Mouse (Mus musculus): ENCODE measurements around the gene Lama5.
"Not testable (repeated sequence)": the region's sequence is repeated elsewhere in the genome, so short reads cannot be mapped to it uniquely, and the experiment has no call there.

Lama5 gene

DNA sequence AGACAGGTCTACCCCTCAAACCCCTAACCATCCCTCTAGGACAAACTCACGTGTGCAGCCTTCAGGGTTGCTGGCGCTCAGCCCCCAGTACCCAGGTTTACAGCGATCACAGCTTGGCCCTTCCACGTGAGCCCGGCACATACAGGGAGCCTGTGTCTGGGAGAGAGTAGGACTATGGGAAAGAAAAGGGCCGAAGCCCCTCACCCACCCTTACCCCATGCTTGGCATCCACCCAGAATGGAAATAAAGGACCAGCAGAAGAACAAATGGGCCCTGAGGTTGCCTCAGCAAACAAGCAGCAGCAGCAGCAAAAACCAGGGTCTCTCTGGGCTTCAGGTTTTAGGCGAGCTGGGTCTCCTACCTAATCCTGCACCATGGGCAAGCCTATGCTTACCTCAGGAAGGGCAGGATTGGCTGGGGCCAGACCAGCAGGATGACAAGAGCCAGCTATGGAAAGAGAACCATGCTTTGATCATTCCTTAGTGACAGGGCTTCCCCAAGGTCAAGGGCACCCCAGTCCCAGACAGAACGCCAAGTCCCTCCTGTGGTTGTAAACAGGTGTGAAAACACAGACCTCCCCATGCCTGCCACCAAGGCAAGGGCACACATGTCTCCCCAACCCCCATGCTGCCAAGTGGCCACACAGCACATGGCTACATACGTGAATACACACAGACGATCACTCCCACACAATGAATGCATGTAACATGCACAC lies 28.2 kb downstream of the Lama5 start:
- no peak for DNase-seq (ENCODE audit: low spot score in 2 of 2)

DNA sequence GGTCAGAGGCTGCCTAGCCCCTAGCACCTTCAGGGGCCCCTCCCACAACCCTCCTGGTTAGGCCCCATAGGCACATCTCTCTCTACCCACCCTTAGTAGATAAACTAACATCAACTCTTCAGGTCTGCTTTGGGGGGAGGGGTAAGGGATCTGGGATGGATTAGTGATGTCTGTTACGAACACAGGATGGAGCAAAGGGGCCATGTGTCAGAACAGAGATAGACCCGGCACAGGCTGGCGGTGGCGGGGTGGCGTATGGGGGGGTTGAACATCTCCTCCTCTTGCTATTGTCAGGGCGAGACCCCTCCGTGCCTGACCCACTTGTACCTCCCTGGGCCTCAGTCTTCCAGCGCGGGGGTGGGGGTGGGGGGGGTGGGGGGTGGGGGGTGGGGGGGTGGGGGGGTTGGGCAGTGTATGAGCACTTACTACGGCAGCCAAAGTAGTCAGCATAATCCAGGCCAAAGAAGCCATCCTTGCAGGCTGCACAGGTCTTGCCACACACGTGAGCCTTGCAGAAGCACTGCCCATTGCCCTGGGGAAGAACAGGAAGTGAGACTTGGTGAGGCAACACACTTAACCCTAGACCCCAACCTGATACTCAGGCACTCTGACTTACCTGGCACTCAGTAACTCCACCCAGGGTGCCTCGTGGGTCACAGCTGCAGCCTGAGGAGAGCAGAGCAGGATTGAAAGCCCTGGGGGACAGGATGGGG lies 28.9 kb downstream of the Lama5 start:
- no peak for DNase-seq (ENCODE audit: low spot score in 2 of 2)

DNA sequence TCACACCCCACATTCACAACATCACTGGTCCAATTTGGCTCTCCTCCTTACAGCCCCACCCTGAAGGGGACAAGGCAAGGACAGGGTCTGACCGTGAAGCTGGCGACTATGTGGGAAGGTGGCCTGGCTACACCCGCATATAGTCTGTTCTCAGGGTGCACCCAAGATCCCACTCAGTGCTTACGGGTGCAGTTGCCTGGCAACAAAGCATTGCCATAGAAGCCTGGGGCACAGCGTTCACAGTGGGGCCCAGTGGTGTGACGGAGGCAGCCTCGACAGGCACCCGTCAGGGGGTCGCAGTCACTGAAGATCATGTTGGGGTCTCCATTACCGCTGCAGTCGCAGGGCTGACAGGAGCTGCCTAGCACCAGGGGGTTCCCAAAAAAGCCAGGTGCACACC lies 38.3 kb downstream of the Lama5 start:
- no peak for DNase-seq (ENCODE audit: low spot score in 2 of 2)

DNA sequence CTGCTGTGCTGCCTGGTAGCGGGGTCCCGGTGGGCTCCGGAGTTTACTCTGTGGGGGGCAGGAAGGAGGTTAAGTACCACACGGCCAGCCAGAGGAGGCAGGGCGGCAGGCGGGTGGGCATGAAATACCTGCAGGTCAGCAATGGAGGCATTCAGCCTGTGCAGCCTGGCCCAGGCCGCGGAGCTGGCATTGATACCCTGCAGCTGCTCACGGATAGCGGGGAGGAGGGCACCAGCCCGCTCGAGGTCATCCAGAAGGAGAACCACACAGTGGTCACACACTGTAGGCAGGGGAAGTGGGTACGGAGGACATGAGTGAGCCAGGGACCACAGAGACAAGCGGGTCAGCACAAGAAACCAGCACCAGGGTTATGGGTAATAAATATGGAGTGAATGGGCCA lies 40.0 kb downstream of the Lama5 start:
- DNase-seq (ENCODE audit: low spot score in 2 of 2): no peak

DNA sequence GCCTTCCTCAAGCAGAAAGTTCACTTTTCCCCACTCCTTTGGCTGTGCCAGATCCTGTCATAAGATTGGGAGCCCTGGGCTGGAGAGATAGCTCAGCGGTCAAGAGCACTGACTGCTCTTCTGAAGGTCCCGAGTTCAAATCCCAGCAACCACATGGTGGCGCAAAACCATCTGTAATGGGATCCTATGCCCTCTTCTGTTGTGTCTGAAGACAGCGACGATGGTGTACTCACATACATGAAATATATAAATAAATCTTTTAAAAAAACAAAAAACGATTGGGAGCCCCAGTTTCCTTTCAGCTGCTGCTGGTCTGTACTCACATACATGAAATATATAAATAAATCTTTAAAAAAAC lies 40.9 kb downstream of the Lama5 start:
- no peak for DNase-seq (ENCODE audit: low spot score in 2 of 2)

DNA sequence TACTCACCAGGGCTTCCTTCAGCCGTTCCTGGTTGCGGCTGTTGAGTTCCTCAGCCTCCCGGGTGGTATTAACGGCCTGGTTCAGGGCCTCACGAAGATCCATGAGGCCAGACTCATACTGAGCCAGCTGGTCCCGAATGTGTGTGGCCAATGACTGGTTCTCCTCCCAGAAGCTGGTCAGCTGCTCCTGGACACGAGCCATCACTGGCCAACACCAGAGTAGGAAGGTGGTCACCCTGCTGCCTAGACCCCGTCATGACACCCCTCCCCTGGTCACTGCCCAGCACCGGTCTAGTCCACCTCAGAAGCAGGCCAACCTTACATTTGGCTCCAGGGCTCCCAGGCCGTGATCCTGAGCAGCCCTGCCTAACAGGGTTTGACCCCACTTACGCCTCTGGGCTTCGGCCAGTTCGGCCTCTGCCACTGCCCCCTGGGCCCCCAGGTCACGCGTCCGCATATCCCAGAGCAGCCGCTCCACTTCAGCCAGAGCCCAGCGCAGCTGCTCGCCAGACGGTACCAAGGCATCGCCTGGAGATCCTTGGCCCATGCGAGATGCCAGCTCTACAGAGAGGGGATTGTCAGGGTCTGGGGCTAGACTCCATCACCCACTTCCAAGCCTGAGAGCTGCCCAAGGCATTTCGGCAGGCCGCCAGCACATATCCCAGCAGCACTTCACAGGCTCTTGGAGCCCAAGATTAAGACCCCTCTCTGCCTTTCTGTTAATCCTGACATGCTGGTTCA lies 41.5 kb downstream of the Lama5 start:
- peak in 1 of 2 experiments; percentile 57 for DNase-seq (ENCODE audit: low spot score in 2 of 2)

DNA sequence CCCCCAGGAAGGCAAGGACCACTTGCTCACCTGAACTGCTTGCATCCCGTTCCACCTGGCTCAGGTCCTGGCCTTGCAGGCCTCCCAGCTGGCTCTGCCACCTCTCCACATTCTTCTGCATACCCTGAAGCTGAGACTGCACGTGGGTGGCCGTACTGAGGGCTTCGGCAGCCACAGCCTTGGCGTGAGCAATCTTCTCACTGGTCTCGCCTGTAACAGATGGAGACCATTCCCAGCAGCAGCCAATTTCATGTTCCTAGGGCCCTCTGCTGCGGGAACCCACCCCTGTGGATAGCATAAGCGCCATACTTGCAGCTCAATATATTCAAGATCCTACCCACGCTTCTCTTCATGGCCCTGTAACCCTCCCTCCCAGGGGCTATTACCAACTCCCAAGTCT lies 44.1 kb downstream of the Lama5 start:
- DNase-seq (ENCODE audit: low spot score in 2 of 2): no peak

DNA sequence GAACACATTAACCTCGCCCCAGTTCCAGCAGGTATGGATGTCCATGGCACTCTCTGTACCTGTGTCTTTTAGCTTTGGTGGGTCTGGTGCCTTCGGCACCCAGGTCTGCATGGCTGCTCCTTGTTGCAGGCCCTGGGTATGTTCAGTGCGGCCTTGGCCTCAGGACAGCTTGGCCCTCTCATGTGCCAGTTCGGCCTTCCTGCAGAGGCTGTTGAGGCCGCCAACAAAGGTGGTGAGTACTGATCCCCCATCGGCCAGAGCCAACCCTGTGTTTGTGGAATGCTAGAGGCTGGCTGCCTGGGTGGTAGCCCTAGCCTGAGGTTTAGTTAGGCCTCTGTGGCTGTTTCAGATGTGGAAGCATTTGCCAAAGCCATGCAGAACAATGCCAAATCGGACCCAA lies 49.9 kb downstream of the Lama5 start:
- DNase-seq (ENCODE audit: low spot score in 2 of 2): no peak

DNA sequence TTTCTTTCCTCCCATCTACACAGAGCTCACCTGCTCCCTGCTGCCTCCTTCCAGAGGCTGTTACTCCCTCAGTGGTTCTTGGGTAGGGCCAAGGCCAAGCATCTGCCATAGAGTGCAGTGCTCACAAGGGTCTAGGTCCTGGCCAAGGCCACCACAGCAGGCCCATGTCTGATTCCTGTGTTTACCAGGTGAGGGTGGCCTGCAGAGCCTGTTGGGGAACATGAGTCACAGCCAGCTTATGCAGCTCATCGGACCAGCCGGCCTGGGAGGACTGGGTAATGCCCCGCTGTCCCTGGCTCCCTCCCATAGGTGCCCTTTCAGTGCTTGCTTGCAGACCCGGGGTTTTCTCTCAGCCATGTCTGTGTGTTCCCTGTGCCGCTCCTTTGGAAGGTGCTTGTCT lies 51.5 kb downstream of the Lama5 start:
- DNase-seq (ENCODE audit: low spot score in 2 of 2): no peak

DNA sequence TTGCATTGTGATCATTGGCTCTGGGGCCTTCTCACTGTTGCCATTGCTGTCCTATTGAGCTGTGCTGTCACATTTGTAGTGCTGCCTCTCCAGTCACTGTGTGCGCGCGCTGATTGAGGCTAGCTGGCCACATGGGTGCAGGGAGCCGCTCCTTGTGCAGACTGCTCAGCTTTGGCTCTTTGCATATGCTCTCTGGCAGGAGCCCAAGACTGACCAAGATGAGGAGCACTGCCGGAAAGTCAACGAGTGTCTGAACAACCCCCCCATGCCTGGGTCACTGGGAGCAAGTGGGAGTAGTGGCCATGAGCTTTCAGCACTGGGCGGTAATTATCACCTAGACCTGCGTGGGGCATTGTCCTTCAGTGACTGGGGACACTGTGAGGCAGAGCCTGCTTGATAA lies 51.9 kb downstream of the Lama5 start:
- not testable (repeated sequence) for DNase-seq (ENCODE audit: low spot score in 2 of 2)

DNA sequence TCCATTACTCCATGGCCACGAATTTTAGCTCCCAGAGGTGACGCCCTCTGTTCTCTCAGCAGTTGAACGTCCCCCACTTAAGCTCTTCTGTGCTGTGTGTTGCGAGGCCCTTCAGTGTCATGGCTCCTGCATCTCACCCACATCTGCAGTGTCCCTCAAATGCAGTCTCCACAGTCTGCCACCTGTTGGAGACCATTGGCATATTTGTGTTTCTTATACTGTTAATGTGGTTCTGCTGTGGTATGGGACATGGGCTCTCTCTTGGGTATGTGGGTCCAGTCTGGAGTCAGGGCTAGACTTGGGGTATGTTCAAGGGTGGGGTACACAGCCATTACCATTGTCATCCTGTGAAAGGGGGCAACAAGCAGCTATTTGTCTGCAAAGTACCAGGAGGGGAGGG lies 52.5 kb downstream of the Lama5 start:
- DNase-seq (ENCODE audit: low spot score in 2 of 2): peak in 1 of 2 experiments; percentile 3

DNA sequence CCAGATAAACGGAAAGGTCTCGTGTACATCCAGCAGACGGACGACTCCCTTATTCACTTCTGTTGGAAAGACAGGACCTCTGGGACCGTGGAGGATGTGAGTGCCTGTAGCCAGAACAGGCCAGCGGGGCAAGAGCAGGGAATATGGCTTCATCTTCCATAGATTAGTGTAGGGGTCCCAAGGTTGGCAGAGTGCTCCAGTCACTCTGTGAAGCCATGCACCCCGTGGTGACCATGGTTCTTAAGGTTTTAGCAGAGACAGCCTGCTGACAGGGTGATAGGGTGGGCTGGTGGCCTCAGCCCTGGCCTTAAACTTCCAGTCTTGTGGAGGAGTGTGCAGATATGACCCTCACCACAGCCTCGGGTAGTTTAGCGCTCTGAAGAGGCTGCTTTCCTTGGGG lies 53.5 kb downstream of the Lama5 start:
- peak in 1 of 2 experiments; percentile 17 for DNase-seq (ENCODE audit: low spot score in 2 of 2)

DNA sequence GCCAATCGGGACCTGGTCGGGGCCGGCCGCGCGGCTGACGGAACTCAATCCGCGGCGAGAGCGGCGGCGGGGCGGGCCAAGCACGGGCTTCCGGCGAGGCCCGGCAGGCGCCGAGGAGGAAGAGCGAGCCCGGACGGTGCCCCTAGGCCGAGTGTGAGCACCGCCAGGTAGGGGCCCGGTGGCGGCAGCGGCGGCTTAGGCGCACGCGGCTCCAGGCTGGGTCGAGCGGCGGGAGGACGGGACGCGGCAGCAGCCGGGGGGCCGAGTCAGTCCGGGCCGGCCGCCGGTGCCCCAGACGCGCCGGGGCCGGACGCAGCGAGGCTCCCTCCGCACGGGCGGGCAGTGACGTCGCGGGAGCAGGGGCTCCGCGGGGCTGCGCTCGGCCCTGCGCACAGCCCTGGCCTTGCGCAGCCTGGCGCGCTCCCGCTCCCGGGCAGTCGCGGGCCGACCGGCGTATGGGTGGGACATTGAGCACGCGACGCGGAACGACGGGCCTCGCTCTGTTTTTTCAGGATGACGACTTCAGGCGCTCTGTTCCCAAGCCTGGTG lies 54.1 kb downstream of the Lama5 start:
- no peak for DNase-seq (ENCODE audit: low spot score in 2 of 2)

DNA sequence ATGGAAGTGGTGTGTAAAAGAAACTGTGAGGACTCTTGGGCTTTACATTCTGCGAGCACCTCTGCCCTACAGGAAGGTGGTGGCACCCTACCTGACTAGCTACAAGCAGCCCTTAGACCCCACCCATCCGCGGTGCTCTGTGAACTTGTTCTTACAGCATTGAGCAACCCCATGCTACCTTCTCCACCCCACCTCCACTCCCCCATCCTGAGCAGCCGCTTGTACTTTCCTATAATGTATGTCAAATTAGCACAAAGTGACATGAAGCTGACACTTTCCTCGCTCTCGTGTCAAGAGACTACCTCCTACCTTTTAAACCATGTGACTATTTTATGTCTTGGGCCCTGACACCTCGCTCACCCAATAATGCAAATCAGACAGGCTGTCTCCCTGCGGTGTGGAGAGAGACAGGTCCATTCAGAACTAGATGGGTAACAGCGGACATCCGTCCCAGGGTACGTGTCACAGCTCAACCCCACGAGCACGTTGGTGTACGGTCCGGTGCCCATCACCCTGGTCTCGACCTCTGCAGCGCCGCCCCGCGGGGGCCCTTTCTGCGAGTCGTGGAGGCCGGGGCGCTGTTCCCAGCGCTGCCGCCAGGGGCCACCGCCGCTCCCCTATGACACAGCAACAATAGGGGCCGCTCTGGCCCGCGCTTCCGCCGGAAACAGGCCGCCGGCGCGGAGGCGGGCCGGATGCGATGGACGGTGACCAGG lies 54.7 kb downstream of the Lama5 start, which contains the start of gene Adrm1:
Adrm1 (plus strand) TSS at position 680 of the 716 bp plus-strand sequence.
- peak; percentile 98 to 99 for DNase-seq (ENCODE audit: low spot score in 2 of 2)

DNA sequence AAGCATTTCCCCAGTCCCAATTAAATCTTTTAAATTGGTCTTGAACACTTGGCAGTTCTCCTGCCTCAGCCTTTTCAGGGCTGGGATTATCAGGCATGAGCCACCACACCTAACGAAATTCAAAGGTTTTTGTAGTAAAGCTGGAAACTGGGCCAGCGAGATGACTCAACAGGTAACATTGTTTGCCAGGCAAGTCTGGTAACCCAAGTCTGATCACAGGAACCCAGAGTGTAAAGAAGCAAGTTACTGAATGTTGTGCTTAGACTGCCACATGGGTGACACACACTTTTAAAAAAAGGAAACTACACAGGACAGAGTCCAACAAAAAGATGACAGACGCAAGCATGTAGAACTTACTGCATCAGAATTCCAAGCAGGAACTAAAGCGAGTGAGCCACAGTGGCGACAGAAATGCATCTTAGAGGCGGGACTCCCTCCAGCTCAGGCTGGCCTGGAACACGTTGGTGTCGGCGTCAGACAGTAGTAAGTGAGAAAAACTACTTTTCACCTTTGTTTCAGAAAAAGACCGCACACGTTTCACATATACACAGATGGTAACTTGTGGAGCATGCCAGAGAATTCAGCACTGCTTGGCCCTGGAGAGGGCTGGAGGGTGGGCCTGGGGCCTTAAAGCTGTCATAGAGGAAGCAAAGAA lies 55.4 kb downstream of the Lama5 start:
- DNase-seq (ENCODE audit: low spot score in 2 of 2): no peak

DNA sequence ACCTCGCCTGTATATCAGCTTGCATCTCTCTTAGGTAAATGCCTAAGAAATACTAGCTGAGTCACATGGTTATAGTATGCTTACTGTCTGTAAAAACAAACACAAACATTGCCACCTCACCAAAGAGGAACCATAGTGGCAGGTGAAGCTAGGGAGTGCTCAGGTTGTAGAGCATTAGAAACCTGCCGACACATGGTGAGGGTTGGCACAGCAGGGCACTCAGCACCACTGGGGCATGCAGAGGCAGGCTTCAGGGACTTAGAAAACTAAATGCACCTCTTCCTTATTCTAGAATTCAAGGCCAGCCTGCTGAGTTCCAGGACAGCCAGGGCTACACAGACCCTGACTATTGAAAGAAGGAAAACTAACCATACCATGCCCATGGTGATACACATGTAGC lies 58.8 kb downstream of the Lama5 start:
- no peak for DNase-seq (ENCODE audit: low spot score in 2 of 2)

DNA sequence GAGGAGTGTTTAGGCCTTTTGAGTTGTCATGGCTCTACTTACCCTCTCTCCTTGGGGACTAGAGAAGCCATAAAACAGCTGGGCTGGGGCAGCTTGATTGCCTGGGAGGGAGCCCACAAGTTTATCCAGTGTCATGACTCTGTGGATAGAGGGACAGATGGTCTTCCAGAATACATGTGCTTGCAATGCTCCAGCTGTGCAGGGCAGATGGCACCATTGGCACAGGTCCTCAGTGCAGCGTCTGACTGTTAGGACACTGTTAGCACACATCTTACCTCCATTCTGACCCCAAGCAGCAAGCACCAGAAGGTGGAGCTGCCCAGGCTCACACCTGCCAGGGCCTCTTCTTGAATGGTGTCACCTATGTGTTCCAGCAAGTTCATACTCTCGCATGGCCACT lies 59.8 kb downstream of the Lama5 start:
- DNase-seq (ENCODE audit: low spot score in 2 of 2): peak in 1 of 2 experiments; percentile 69

DNA sequence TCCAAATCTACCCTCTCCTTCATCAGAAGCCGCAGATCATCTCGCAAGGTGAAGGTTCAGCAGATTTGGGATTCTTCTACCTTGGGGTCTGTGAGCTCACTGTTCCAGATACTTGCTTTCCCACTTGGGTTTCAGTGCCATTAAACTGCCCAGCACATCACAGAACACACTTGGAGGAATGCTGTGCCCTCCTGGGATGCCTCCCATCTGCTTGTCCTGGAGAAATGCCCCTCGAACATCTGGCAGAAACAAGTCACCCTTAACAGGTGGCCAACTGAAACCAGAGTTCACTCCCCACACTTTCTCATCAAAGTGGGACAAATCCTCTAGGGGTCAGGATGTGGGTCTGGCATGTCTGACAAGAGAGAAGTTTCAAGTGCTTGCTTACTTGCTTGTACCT lies 67.0 kb downstream of the Lama5 start:
- no peak for DNase-seq (ENCODE audit: low spot score in 2 of 2)

DNA sequence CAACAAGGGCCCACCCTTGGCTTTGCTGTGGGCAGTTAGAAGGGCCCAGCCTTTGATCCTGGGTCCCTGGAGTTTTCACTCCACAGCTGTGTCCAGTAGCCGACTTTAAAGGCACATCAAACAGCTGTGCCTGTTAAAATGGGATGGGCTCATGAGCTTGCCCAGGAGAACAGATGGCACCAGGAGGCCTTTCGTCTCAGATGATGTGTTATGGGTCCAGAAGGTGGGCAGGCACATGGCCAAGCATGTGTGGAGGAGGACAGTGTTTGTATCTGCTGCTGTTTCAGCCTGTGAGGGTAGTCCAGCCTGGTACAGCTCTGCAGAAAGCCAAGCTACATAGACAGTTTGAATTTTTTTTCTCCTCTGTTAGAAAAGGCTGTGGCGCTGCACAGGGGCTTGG lies 70.9 kb downstream of the Lama5 start:
- peak in 1 of 2 experiments; percentile 40 for DNase-seq (ENCODE audit: low spot score in 2 of 2)

DNA sequence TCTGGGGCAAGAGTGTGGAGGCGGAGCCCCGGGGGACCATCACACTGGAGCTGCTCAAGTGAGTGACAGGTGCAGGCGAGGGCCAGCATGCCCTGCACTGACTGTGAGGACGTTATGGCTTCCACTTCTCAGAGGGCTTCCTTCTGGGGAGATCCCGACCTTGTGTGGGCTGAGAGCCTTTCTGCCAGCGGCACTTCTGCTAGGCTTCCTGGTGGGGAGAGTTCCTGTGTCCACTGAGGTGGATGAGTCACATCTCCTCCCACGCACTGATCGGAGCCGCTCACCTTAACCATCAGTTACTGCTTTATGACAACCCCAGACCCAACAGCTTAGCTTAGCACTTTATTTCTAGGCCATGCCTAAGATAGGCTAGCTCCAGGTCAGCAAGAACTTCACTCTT lies 77.1 kb downstream of the Lama5 start:
- DNase-seq (ENCODE audit: low spot score in 2 of 2): no peak

DNA sequence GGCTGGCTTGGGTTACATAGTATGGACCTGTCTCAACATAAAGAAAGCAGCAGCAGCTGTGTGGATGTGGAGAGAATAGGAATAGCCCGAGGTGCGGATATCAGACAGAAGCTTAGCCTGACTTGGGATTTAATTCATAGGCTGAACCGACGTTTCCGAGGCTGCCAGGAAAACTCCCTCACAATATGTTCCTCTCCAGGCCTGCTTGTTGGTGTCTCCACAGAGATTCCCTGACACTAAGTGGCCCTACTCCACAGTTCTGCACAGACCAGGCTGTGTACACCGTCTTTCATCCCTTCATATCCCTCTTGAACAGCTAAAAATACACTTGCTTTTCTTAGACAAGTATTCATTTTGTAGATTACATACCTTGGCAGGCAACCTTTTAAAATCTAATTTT lies 78.3 kb downstream of the Lama5 start:
- DNase-seq (ENCODE audit: low spot score in 2 of 2): no peak
